Mouse (Mus musculus) intestine, embryonic 14.5 days (tissue): ENCODE measurements around the gene Mgea5. TPM values are rescaled to one million over a fixed set of nuclear protein-coding genes. Genes with fewer than 3 reads are reported as not detected.

Source experiments
- ATAC-seq: fragments of 200-750 bp; cut with Nextera tagmentation; replicated peaks from 2 replicates; pipeline ENCODE4 v1.8.0; 2017; ENCODE audit warnings: low read depth, moderate number of reproducible peaks, moderate TSS enrichment, moderate library complexity; ENCODE audit not compliant: low FRiP score, low TSS enrichment
- DNase-seq: peaks from one replicate; pipeline ENCODE4 v3.0.0-alpha.2; 2018; ENCODE audit warnings: low spot score
- H3K27ac ChIP-seq: fragments of 300-500 bp; sonication (generic); 2 replicates; pipeline ENCODE4 v1.5.1; 2014; ENCODE audit warnings: low read depth, mild to moderate bottlenecking, control low read depth
- H3K27me3 ChIP-seq: fragments of 300-500 bp; sonication (generic); replicated peaks from 2 replicates; pipeline ENCODE4 v1.6.1; 2014; ENCODE audit warnings: low read length, control low read depth; ENCODE audit not compliant: control insufficient read depth, insufficient read depth
- H3K36me3 ChIP-seq: fragments of 300-500 bp; sonication (generic); 2 replicates; pipeline ENCODE4 v1.6.1; 2014; ENCODE audit warnings: low read length, control low read depth; ENCODE audit not compliant: control insufficient read depth, insufficient read depth
- H3K4me1 ChIP-seq: fragments of 300-500 bp; sonication (generic); replicated peaks from 2 replicates; pipeline ENCODE4 v1.6.1; 2014; ENCODE audit warnings: low read length, control low read depth, mixed read lengths; ENCODE audit not compliant: control insufficient read depth, insufficient read depth
- H3K4me2 ChIP-seq: fragments of 300-500 bp; sonication (generic); 2 replicates; pipeline ENCODE4 v1.6.1; 2014; ENCODE audit warnings: low read length
- H3K4me3 ChIP-seq: fragments of 300-500 bp; sonication (generic); 2 replicates; pipeline ENCODE4 v1.5.1; 2014; ENCODE audit warnings: low read depth, low read length, control low read depth, mixed read lengths
- H3K9ac ChIP-seq: fragments of 300-500 bp; sonication (generic); 2 replicates; pipeline ENCODE4 v1.6.1; 2014; ENCODE audit warnings: mild to moderate bottlenecking, low read length
- H3K9me3 ChIP-seq: fragments of 300-500 bp; sonication (generic); 2 replicates; pipeline ENCODE4 v1.6.1; 2016; ENCODE audit warnings: low read length, control low read depth; ENCODE audit not compliant: control insufficient read depth
- WGBS: fragments of 180-500 bp; shearing (Covaris S2); extraction: QIAGEN DNeasy Blood & Tissue Kit; methylation state at CpG from one replicate; pipeline ENCODE4 v1.1.7; 2014; 5-methylcytosine and 5-hydroxymethylcytosine counted together
- polyA plus RNA-seq: library from polyadenylated mRNA; unstranded; fragments of >200 nt; fragmentation: Nextera tagmentation; extraction: Ambion mirVana; gene quantifications from 2 replicates; pipeline ENCODE4 v1.2.1, GENCODE M21; 2014

Gene Mgea5
- polyA plus RNA-seq, 1 experiment from 2014 or later = 55.0 TPM

GRCm38 (mm10) chr19:45737208-45737845 lies 46.3 kb downstream of the Mgea5 start:
- ATAC-seq (peak; percentile 38; the same call in 1 of the 2 replicates), DNase-seq (no peak)
- Histone ChIP-seq H3K4me3 (peak overlapping the region; percentile 17), H3K27ac (no peak overlapping the region), H3K9me3 (no peaks in the 10 kb centered on the region), H3K36me3 (no peaks in the 10 kb centered on the region), H3K4me1 (peaks cover 5% of the 10 kb centered on the region), H3K4me2 (peak overlapping the region; percentile 45), H3K27me3 (peaks cover 83% of the 10 kb centered on the region), H3K9ac (no peak overlapping the region)
- WGBS = 23% methylated on average over 23 of the region's 23 CpGs

- H3K4me1 ChIP-seq = peaks cover 5% of the 10 kb centered on the region
- H3K9me3 ChIP-seq = no peaks in the 10 kb centered on the region
- peaks cover 78% of the 10 kb centered on the region for H3K27me3 ChIP-seq
- H3K36me3 ChIP-seq = no peaks in the 10 kb centered on the region
- 3% methylated on average over 28 of the region's 28 CpGs for WGBS
- peak overlapping the region; percentile 45 for H3K4me2 ChIP-seq
- H3K27ac ChIP-seq = no peak overlapping the region
- DNase-seq (peak; percentile 78), ATAC-seq (peak; percentile 57)
- H3K4me3 ChIP-seq = peak overlapping the region; percentile 17
- no peak overlapping the region for H3K9ac ChIP-seq
These were observed 46.8 kb downstream of the Mgea5 start for GRCm38 (mm10) chr19:45736855-45737207.

- ATAC-seq = no peak
- no peaks in the 10 kb centered on the region for H3K9me3 ChIP-seq
- no peak overlapping the region for H3K27ac ChIP-seq
- no peak overlapping the region for H3K9ac ChIP-seq
- WGBS = 72% methylated on average over 1 of the region's 1 CpGs
- no peak for DNase-seq
- H3K27me3 ChIP-seq = peaks cover 72% of the 10 kb centered on the region
- H3K36me3 ChIP-seq = no peaks in the 10 kb centered on the region
- no peak overlapping the region for H3K4me2 ChIP-seq
- H3K4me3 ChIP-seq = no peak overlapping the region
- peaks cover 5% of the 10 kb centered on the region for H3K4me1 ChIP-seq
These were observed 47.4 kb downstream of the Mgea5 start for GRCm38 (mm10) chr19:45736241-45736640.

GRCm38 (mm10) chr19:45734762-45735161 lies 48.9 kb downstream of the Mgea5 start:
- H3K9me3 ChIP-seq = no peaks in the 10 kb centered on the region
- H3K9ac ChIP-seq = no peak overlapping the region
- H3K36me3 ChIP-seq = no peaks in the 10 kb centered on the region
- ATAC-seq = no peak
- peaks cover 57% of the 10 kb centered on the region for H3K27me3 ChIP-seq
- H3K27ac ChIP-seq = no peak overlapping the region
- peaks cover 5% of the 10 kb centered on the region for H3K4me1 ChIP-seq
- no peak for DNase-seq
- H3K4me3 ChIP-seq = no peak overlapping the region
- 32% methylated on average over 7 of the region's 7 CpGs for WGBS
- no peak overlapping the region for H3K4me2 ChIP-seq

- DNase-seq (peak; percentile 55), ATAC-seq (no peak)
- Histone ChIP-seq H3K27me3 (peaks cover 52% of the 10 kb centered on the region), H3K9ac (no peak overlapping the region), H3K4me3 (no peak overlapping the region), H3K4me1 (peaks cover 5% of the 10 kb centered on the region), H3K9me3 (no peaks in the 10 kb centered on the region), H3K36me3 (no peaks in the 10 kb centered on the region), H3K4me2 (no peak overlapping the region), H3K27ac (no peak overlapping the region)
- WGBS = 68% methylated on average over 5 of the region's 5 CpGs
These were observed 49.4 kb downstream of the Mgea5 start for GRCm38 (mm10) chr19:45734191-45734590.

- WGBS = 11% methylated on average over 10 of the region's 10 CpGs
- H3K27me3 ChIP-seq = peaks cover 45% of the 10 kb centered on the region
- no peak overlapping the region for H3K4me3 ChIP-seq
- no peak overlapping the region for H3K4me2 ChIP-seq
- H3K4me1 ChIP-seq = peaks cover 5% of the 10 kb centered on the region
- H3K9me3 ChIP-seq = no peaks in the 10 kb centered on the region
- no peak overlapping the region for H3K9ac ChIP-seq
- no peak for DNase-seq
- no peaks in the 10 kb centered on the region for H3K36me3 ChIP-seq
- no peak overlapping the region for H3K27ac ChIP-seq
- no peak for ATAC-seq
These were observed 50.1 kb downstream of the Mgea5 start for GRCm38 (mm10) chr19:45733564-45733963.

- H3K4me1 ChIP-seq = no peaks in the 10 kb centered on the region; the same call in 1 of the 2 replicates
- no peak overlapping the region for H3K4me3 ChIP-seq
- no peak for DNase-seq
- 82% methylated on average over 7 of the region's 7 CpGs for WGBS
- H3K9ac ChIP-seq = no peak overlapping the region
- H3K36me3 ChIP-seq = no peaks in the 10 kb centered on the region
- H3K4me2 ChIP-seq = no peak overlapping the region
- ATAC-seq = no peak
- H3K9me3 ChIP-seq = no peaks in the 10 kb centered on the region
- peaks cover 27% of the 10 kb centered on the region for H3K27me3 ChIP-seq
- no peak overlapping the region for H3K27ac ChIP-seq
These were observed 52.0 kb downstream of the Mgea5 start for GRCm38 (mm10) chr19:45731658-45732057.

GRCm38 (mm10) chr19:45730042-45730441 lies 53.6 kb downstream of the Mgea5 start:
- H3K27ac ChIP-seq = no peak overlapping the region
- peaks cover 19% of the 10 kb centered on the region for H3K27me3 ChIP-seq
- H3K36me3 ChIP-seq = no peaks in the 10 kb centered on the region
- ATAC-seq = no peak
- no peak overlapping the region for H3K9ac ChIP-seq
- no peaks in the 10 kb centered on the region for H3K4me1 ChIP-seq
- DNase-seq = no peak
- H3K9me3 ChIP-seq = no peaks in the 10 kb centered on the region
- no peak overlapping the region for H3K4me3 ChIP-seq
- no peak overlapping the region for H3K4me2 ChIP-seq
- WGBS = 84% methylated on average over 8 of the region's 8 CpGs

- DNase-seq (no peak), ATAC-seq (no peak)
- Histone ChIP-seq H3K9me3 (no peaks in the 10 kb centered on the region), H3K4me1 (no peaks in the 10 kb centered on the region), H3K9ac (no peak overlapping the region), H3K27ac (no peak overlapping the region), H3K27me3 (no peaks in the 10 kb centered on the region), H3K4me3 (no peak overlapping the region), H3K36me3 (no peaks in the 10 kb centered on the region), H3K4me2 (no peak overlapping the region)
- 74% methylated on average over 10 of the region's 10 CpGs for WGBS
These were observed 56.4 kb downstream of the Mgea5 start for GRCm38 (mm10) chr19:45727231-45727630.
